Mouse (Mus musculus) intestine, postnatal 0 days (tissue): ENCODE data around the gene Gm28308. TPM values are rescaled to one million over a fixed set of nuclear protein-coding genes. Genes with fewer than 3 reads are reported as not detected.

Source experiments
- ATAC-seq: fragments of 200-750 bp; cut with Nextera tagmentation; 2 replicates; pipeline ENCODE4 v1.8.0; 2017; ENCODE audit warnings: mild to moderate bottlenecking, moderate TSS enrichment, moderate library complexity
- H3K27ac ChIP-seq: fragments of 300-500 bp; sonication (generic); 2 replicates; pipeline ENCODE4 v1.5.1; 2014; ENCODE audit warnings: mild to moderate bottlenecking, low read depth, low read length, moderate library complexity
- H3K27me3 ChIP-seq: fragments of 300-500 bp; sonication (generic); replicated peaks from 2 replicates; pipeline ENCODE4 v1.6.1; 2014; ENCODE audit warnings: low read length, mixed read lengths; ENCODE audit not compliant: control insufficient read depth, insufficient read depth
- H3K36me3 ChIP-seq: fragments of 300-500 bp; sonication (generic); 2 replicates; pipeline ENCODE4 v1.6.1; 2014; ENCODE audit warnings: mild to moderate bottlenecking, moderate library complexity; ENCODE audit not compliant: control insufficient read depth, insufficient read depth
- H3K4me1 ChIP-seq: fragments of 300-500 bp; sonication (generic); replicated peaks from 2 replicates; pipeline ENCODE4 v1.6.1; 2014; ENCODE audit warnings: antibody characterized with exemption, low read length, mixed read lengths; ENCODE audit not compliant: control insufficient read depth, insufficient read depth
- H3K4me2 ChIP-seq: fragments of 300-500 bp; sonication (generic); replicated peaks from 2 replicates; pipeline ENCODE4 v1.6.1; 2014; ENCODE audit warnings: low read depth, mild to moderate bottlenecking, moderate library complexity
- H3K4me3 ChIP-seq: fragments of 300-500 bp; sonication (generic); 2 replicates; pipeline ENCODE4 v1.5.1; 2014; ENCODE audit warnings: low read depth, low read length
- H3K9ac ChIP-seq: fragments of 300-500 bp; sonication (generic); 2 replicates; pipeline ENCODE4 v1.6.1; 2014; ENCODE audit warnings: mild to moderate bottlenecking, low read depth, low read length
- H3K9me3 ChIP-seq: fragments of 300-500 bp; sonication (generic); 2 replicates; pipeline ENCODE4 v1.6.1; 2016; ENCODE audit warnings: mixed run types; ENCODE audit not compliant: control insufficient read depth
- CTCF ChIP-seq: sonication (generic); IDR thresholded peaks from 2 replicates; pipeline ENCODE4 v1.5.1; 2016; ENCODE audit warnings: low read depth, mild to moderate bottlenecking, control low read depth, antibody characterized with exemption, moderate library complexity
- WGBS: fragments of 180-500 bp; shearing (Covaris S2); extraction: QIAGEN DNeasy Blood & Tissue Kit; methylation state at CpG from one replicate; pipeline ENCODE4 v1.1.7; 2014; 5-methylcytosine and 5-hydroxymethylcytosine counted together
- polyA plus RNA-seq: library from polyadenylated mRNA; unstranded; fragments of >200 nt; fragmentation: Nextera tagmentation; extraction: Ambion mirVana; gene quantifications from 2 replicates; pipeline ENCODE4 v1.2.1, GENCODE M21; 2015

Gene Gm28308
- polyA plus RNA-seq, 1 experiment from 2014 or later = not detected

GRCm38 (mm10) chr6:52155471-52155870 is 57.7 kb downstream of the Gm28308 start:
- 90% methylated on average over 3 of the region's 3 CpGs for WGBS

GRCm38 (mm10) chr6:52154044-52154443 is 59.1 kb downstream of the Gm28308 start:
- Histone ChIP-seq H3K9me3 (no peaks in the 10 kb centered on the region), H3K9ac (no peak overlapping the region), H3K27ac (no peak overlapping the region), H3K36me3 (no peaks in the 10 kb centered on the region), H3K4me1 (no peaks in the 10 kb centered on the region), H3K4me2 (no peak overlapping the region), H3K4me3 (no peak overlapping the region), H3K27me3 (peaks cover 70% of the 10 kb centered on the region)
- WGBS = 89% methylated on average over 5 of the region's 5 CpGs
- ATAC-seq = no peak
- TF ChIP-seq CTCF = no peak

More at GRCm38 (mm10) chr6:52155471-52155870, 57.7 kb downstream of the Gm28308 start:
- Histone ChIP-seq H3K9me3 (no peaks in the 10 kb centered on the region), H3K9ac (no peak overlapping the region), H3K4me2 (no peak overlapping the region), H3K4me1 (no peaks in the 10 kb centered on the region), H3K27ac (no peak overlapping the region), H3K36me3 (no peaks in the 10 kb centered on the region), H3K4me3 (no peak overlapping the region), H3K27me3 (peaks cover 64% of the 10 kb centered on the region)
- TF ChIP-seq CTCF = no peak
- no peak for ATAC-seq

GRCm38 (mm10) chr6:52153270-52153669 is 59.9 kb downstream of the Gm28308 start:
- Histone ChIP-seq H3K27me3 (peaks cover 64% of the 10 kb centered on the region), H3K4me2 (no peak overlapping the region), H3K9ac (no peak overlapping the region), H3K36me3 (no peaks in the 10 kb centered on the region), H3K9me3 (no peaks in the 10 kb centered on the region), H3K27ac (no peak overlapping the region), H3K4me3 (no peak overlapping the region), H3K4me1 (no peaks in the 10 kb centered on the region)
- no peak for TF ChIP-seq CTCF
- no peak for ATAC-seq
- 35% methylated on average over 6 of the region's 6 CpGs for WGBS

GRCm38 (mm10) chr6:52152226-52153193 is 60.6 kb downstream of the Gm28308 start:
- 55% methylated on average over 16 of the region's 16 CpGs for WGBS
- H3K9ac ChIP-seq = no peak overlapping the region
- H3K4me1 ChIP-seq = no peaks in the 10 kb centered on the region
- no peak overlapping the region for H3K27ac ChIP-seq
- H3K27me3 ChIP-seq = peaks cover 57% of the 10 kb centered on the region
- TF ChIP-seq CTCF = no peak
- no peaks in the 10 kb centered on the region for H3K36me3 ChIP-seq
- ATAC-seq = no peak
- H3K4me3 ChIP-seq = no peak overlapping the region
- no peaks in the 10 kb centered on the region for H3K9me3 ChIP-seq
- no peak overlapping the region for H3K4me2 ChIP-seq

- Histone ChIP-seq H3K4me1 (no peaks in the 10 kb centered on the region), H3K4me2 (no peak overlapping the region), H3K9me3 (no peaks in the 10 kb centered on the region), H3K27ac (no peak overlapping the region), H3K36me3 (no peaks in the 10 kb centered on the region), H3K4me3 (no peak overlapping the region), H3K9ac (no peak overlapping the region), H3K27me3 (peaks cover 47% of the 10 kb centered on the region)
- TF ChIP-seq CTCF = no peak
- ATAC-seq = no peak
- WGBS = 65% methylated on average over 4 of the region's 4 CpGs
Observed at GRCm38 (mm10) chr6:52151571-52151970, 61.6 kb downstream of the Gm28308 start.

- Histone ChIP-seq H3K4me3 (no peak overlapping the region), H3K36me3 (no peaks in the 10 kb centered on the region), H3K9me3 (no peaks in the 10 kb centered on the region), H3K9ac (no peak overlapping the region), H3K27ac (no peak overlapping the region), H3K4me2 (0 out of 2 replicates have a peak overlapping the region, but pooled peaks have one; percentile 13), H3K27me3 (peaks cover 42% of the 10 kb centered on the region), H3K4me1 (no peaks in the 10 kb centered on the region)
- no peak for TF ChIP-seq CTCF
- no peak for ATAC-seq
- 38% methylated on average over 16 of the region's 16 CpGs for WGBS
Observed at GRCm38 (mm10) chr6:52150401-52150966, 62.7 kb downstream of the Gm28308 start.
